Mouse (Mus musculus) MEL (cell line): ENCODE data around the gene Abhd18. TPM values are rescaled to one million over a fixed set of nuclear protein-coding genes. Genes with fewer than 3 reads are reported as not detected.

Source experiments
- DNase-seq: peaks from one replicate; pipeline ENCODE4 v3.0.0; 2011; ENCODE audit warnings: low read depth, low spot score
- H3K27ac ChIP-seq: 2 replicates; pipeline ENCODE4 v1.5.1; 2012; ENCODE audit warnings: low read depth, mild to moderate bottlenecking, control low read depth, low read length, moderate library complexity; ENCODE audit not compliant: control insufficient read depth
- H3K27me3 ChIP-seq, 2 experiments: fragments of 150-350 bp in 1 of 2; sonication (generic) in 1 of 2; 2 replicates each; pipeline ENCODE4 v1.6.1; 2012; ENCODE audit warnings: low read length in 2 of 2, mild to moderate bottlenecking in 2 of 2, improper control_type of control experiment in 1 of 2, moderate library complexity in 1 of 2; ENCODE audit not compliant: insufficient read depth in 2 of 2, control insufficient read depth in 1 of 2
- H3K36me3 ChIP-seq, 2 experiments: 2 replicates each; pipeline ENCODE4 v1.6.1; 2012 to 2014; ENCODE audit warnings: low read length in 2 of 2, improper control_type of control experiment in 1 of 2, inconsistent platforms in 1 of 2, mild to moderate bottlenecking in 1 of 2; ENCODE audit not compliant: insufficient read depth in 2 of 2, control insufficient read depth in 1 of 2
- H3K4me1 ChIP-seq, 2 experiments: fragments of 150-350 bp in 1 of 2; sonication (generic) in 1 of 2; 2 replicates each; pipeline ENCODE4 v1.6.1; 2012; ENCODE audit warnings: low read length in 2 of 2, improper control_type of control experiment in 1 of 2, mild to moderate bottlenecking in 1 of 2; ENCODE audit not compliant: insufficient read depth in 2 of 2, control insufficient read depth in 1 of 2
- H3K4me3 ChIP-seq, 2 experiments: fragments of 150-350 bp in 1 of 2; sonication (generic) in 1 of 2; 2 replicates each; pipeline ENCODE4 v1.5.1; 2012; ENCODE audit warnings: low read depth in 2 of 2, low read length in 2 of 2, mild to moderate bottlenecking in 2 of 2, moderate library complexity in 2 of 2, control low read depth in 1 of 2, improper control_type of control experiment in 1 of 2; ENCODE audit not compliant: control insufficient read depth in 1 of 2, insufficient read depth in 1 of 2
- H3K79me2 ChIP-seq: 2 replicates; pipeline ENCODE4 v1.6.1; 2012; ENCODE audit warnings: mild to moderate bottlenecking, low read length, moderate library complexity; ENCODE audit not compliant: control insufficient read depth, poor library complexity, insufficient read depth
- H3K9ac ChIP-seq: 2 replicates; pipeline ENCODE4 v1.6.1; 2012; ENCODE audit warnings: low read depth, mild to moderate bottlenecking, control low read depth, low read length, moderate library complexity; ENCODE audit not compliant: control insufficient read depth, poor library complexity, severe bottlenecking
- H3K9me3 ChIP-seq: fragments of 150-350 bp; sonication (generic); replicated peaks from 2 replicates; pipeline ENCODE4 v1.6.1; 2012; ENCODE audit warnings: mild to moderate bottlenecking, low read length, improper control_type of control experiment, moderate library complexity; ENCODE audit not compliant: insufficient read depth
- BHLHE40 ChIP-seq: IDR thresholded peaks from 2 replicates; pipeline ENCODE4 v1.6.1; 2012; ENCODE audit warnings: low read depth, mild to moderate bottlenecking, inconsistent platforms, low read length, improper control_type of control experiment, borderline replicate concordance
- E2F4 ChIP-seq: IDR thresholded peaks from 2 replicates; pipeline ENCODE4 v1.6.1; 2011; ENCODE audit warnings: low read depth, low read length, improper control_type of control experiment, borderline replicate concordance
- EP300 ChIP-seq, 2 experiments: IDR thresholded peaks; 2 replicates each; pipeline ENCODE4 v1.6.1; 2011; ENCODE audit warnings: improper control_type of control experiment in 2 of 2, low read length in 2 of 2, low read depth in 1 of 2, mild to moderate bottlenecking in 1 of 2
- GATA1 ChIP-seq: IDR thresholded peaks from 2 replicates; pipeline ENCODE4 v1.6.1; 2011; ENCODE audit warnings: low read depth, low read length, improper control_type of control experiment
- SMC3 ChIP-seq: IDR thresholded peaks from 2 replicates; pipeline ENCODE4 v1.6.1; 2011; ENCODE audit warnings: low read depth, low read length, improper control_type of control experiment
- TCF12 ChIP-seq: IDR thresholded peaks from 2 replicates; pipeline ENCODE4 v1.6.1; 2014; ENCODE audit warnings: low read depth, mild to moderate bottlenecking, inconsistent platforms, low read length, improper control_type of control experiment, moderate library complexity
- polyA plus RNA-seq, 2 experiments: library from polyadenylated mRNA; stranded (reverse) in 1 of 2; unstranded in 1 of 2; fragments of >175 nt in 1 of 2; fragments of >200 nt in 1 of 2; gene quantifications; 2 replicates each; pipeline versions ENCODE4 v1.2.1 to v1.2.4; 2012; ENCODE audit warnings: low replicate concordance in 2 of 2, low read depth in 1 of 2; ENCODE audit not compliant: insufficient read length in 2 of 2, insufficient read depth in 1 of 2, missing spikeins in 1 of 2
- total RNA-seq: library from RNA; depleted of rRNA; stranded (reverse); fragments of 300-350 nt; gene quantifications from 2 replicates; pipeline ENCODE4 v1.2.3, GENCODE M21; 2012; rRNA removed

The Abhd18 gene
- total and polyA plus RNA-seq, 3 experiments, result 1.3 to 3.6 TPM; not detected in 1

GRCm38 (mm10) chr3:40987539-40987938, 140.8 kb downstream of the Abhd18 start:
- DNase-seq, result peak; percentile 14
- H3K27me3 ChIP-seq, result no peaks in the 10 kb centered on the region

More at GRCm38 (mm10) chr3:40987539-40987938, 140.8 kb downstream of the Abhd18 start:
- H3K4me3 ChIP-seq, result no peak overlapping the region
- no peaks in the 10 kb centered on the region for H3K79me2 ChIP-seq
- no peak overlapping the region for H3K27ac ChIP-seq
- H3K9me3 ChIP-seq, result no peaks in the 10 kb centered on the region
- H3K36me3 ChIP-seq, result peaks cover 0 to 6% of the 10 kb centered on the region in 2 experiments; a peak in 1 of 4 replicates
- H3K4me1 ChIP-seq, result peaks cover 4 to 7% of the 10 kb centered on the region in 2 experiments
- TF ChIP-seq BHLHE40 (no peak), E2F4 (no peak), SMC3 (no peak), EP300 (IDR thresholded peaks at IDR 0.05; ENCODE audit: low read depth in 1 of 2, low read length in 2 of 2) (peak; percentile 61 to 65), GATA1 (0 out of 2 replicates have a peak, but pooled peaks have one; percentile 25), TCF12 (peak; percentile 59; the same call in 1 of the 2 replicates)
- no peak overlapping the region for H3K9ac ChIP-seq

Other genes with a start within 250 kb of the Abhd18 start
- not detected in 2 replicates for gene Slc25a31, start 138.1 kb upstream of the Abhd18 start, total RNA-seq
- not detected for gene Slc25a31, start 138.1 kb upstream of the Abhd18 start, polyA plus RNA-seq
- 35.7 and 37.4 TPM in 2 replicates for gene Hspa4l, start 102.5 kb upstream of the Abhd18 start, total RNA-seq
- 10 to 100 TPM; 19.2 to 37.2 TPM for gene Hspa4l, start 102.5 kb upstream of the Abhd18 start, polyA plus RNA-seq
- 60.3 and 71.0 TPM in 2 replicates for gene Plk4, start 47.0 kb upstream of the Abhd18 start, total RNA-seq
- 100 to 1,000 TPM in 1 of 2 experiments, 10 to 100 TPM in 1; 57.6 to 381 TPM for gene Plk4, start 47.0 kb upstream of the Abhd18 start, polyA plus RNA-seq
- gene Mfsd8, start 84 bp upstream of the Abhd18 start, total RNA-seq, result 3.2 and 4.0 TPM in 2 replicates
- gene Mfsd8, start 84 bp upstream of the Abhd18 start, polyA plus RNA-seq, result 1 to 10 TPM in 1 of 2 experiments, not detected in 1; 6.4 TPM
- gene 1700034I23Rik, start 55.6 kb downstream of the Abhd18 start, total RNA-seq, result not detected in 2 replicates
- not detected for gene 1700034I23Rik, start 55.6 kb downstream of the Abhd18 start, polyA plus RNA-seq
- 30.1 and 30.4 TPM in 2 replicates for gene Larp1b, start 102.9 kb downstream of the Abhd18 start, total RNA-seq
- 10 to 100 TPM in 1 of 2 experiments, not detected in 1; 33.3 TPM for gene Larp1b, start 102.9 kb downstream of the Abhd18 start, polyA plus RNA-seq
- 23.2 and 23.8 TPM in 2 replicates for gene Pgrmc2, start 236.1 kb downstream of the Abhd18 start, total RNA-seq
- gene Pgrmc2, start 236.1 kb downstream of the Abhd18 start, polyA plus RNA-seq, result 10 to 100 TPM in 1 of 2 experiments, not detected in 1; 52.8 TPM